Mouse (Mus musculus) limb, embryonic 11.5 days (tissue): Measurements from ENCODE around the gene Tk1. TPM values are rescaled to one million over a fixed set of nuclear protein-coding genes. Genes with fewer than 3 reads are reported as not detected.

Source experiments
- ATAC-seq: fragments of 200-750 bp; cut with Nextera tagmentation; 2 replicates; pipeline ENCODE4 v1.8.0; 2017; ENCODE audit warnings: low read depth; ENCODE audit not compliant: insufficient number of reproducible peaks, low FRiP score, low TSS enrichment
- DNase-seq: peaks from one replicate; pipeline ENCODE4 v3.0.0-alpha.2; 2015; ENCODE audit warnings: low spot score
- H3K27ac ChIP-seq: fragments of 300-500 bp; sonication (generic); replicated peaks from 2 replicates; pipeline ENCODE4 v1.5.1; 2014; ENCODE audit warnings: low read depth, mild to moderate bottlenecking, low read length
- H3K27me3 ChIP-seq: fragments of 300-500 bp; sonication (generic); 2 replicates; pipeline ENCODE4 v1.6.1; 2014; ENCODE audit warnings: mild to moderate bottlenecking, low read length, mixed read lengths; ENCODE audit not compliant: control insufficient read depth, insufficient read depth
- H3K36me3 ChIP-seq: fragments of 300-500 bp; sonication (generic); 2 replicates; pipeline ENCODE4 v1.6.1; 2014; ENCODE audit warnings: mild to moderate bottlenecking, low read length, moderate library complexity, mixed read lengths; ENCODE audit not compliant: control insufficient read depth, insufficient read depth
- H3K4me1 ChIP-seq: fragments of 300-500 bp; sonication (generic); 2 replicates; pipeline ENCODE4 v1.6.1; 2014; ENCODE audit warnings: low read length, mixed read lengths; ENCODE audit not compliant: control insufficient read depth, insufficient read depth
- H3K4me2 ChIP-seq: fragments of 300-500 bp; sonication (generic); 2 replicates; pipeline ENCODE4 v1.6.1; 2014; ENCODE audit warnings: low read depth, mild to moderate bottlenecking, moderate library complexity; ENCODE audit not compliant: severe bottlenecking
- H3K4me3 ChIP-seq: fragments of 300-500 bp; sonication (generic); 2 replicates; pipeline ENCODE4 v1.5.1; 2014; ENCODE audit warnings: low read depth, low read length
- H3K9ac ChIP-seq: fragments of 300-500 bp; sonication (generic); 2 replicates; pipeline ENCODE4 v1.6.1; 2014; ENCODE audit warnings: mild to moderate bottlenecking, low read length
- H3K9me3 ChIP-seq: fragments of 300-500 bp; sonication (generic); 2 replicates; pipeline ENCODE4 v1.6.1; 2016; ENCODE audit warnings: low read length; ENCODE audit not compliant: control insufficient read depth
- WGBS: fragments of 180-500 bp; shearing (Covaris S2); extraction: QIAGEN DNeasy Blood & Tissue Kit; methylation state at CpG from one replicate; pipeline ENCODE4 v1.1.7; 2014; 5-methylcytosine and 5-hydroxymethylcytosine counted together
- polyA plus RNA-seq: library from polyadenylated mRNA; unstranded; fragments of >200 nt; fragmentation: Nextera tagmentation; extraction: Ambion mirVana; gene quantifications from 2 replicates; pipeline ENCODE4 v1.2.1, GENCODE M21; 2014

The Tk1 gene
- polyA plus RNA-seq, 1 experiment from 2014 or later = 138 TPM

- Histone ChIP-seq H3K27me3 (peaks cover under 1% of the 10 kb centered on the region; the same call in 1 of the 2 replicates), H3K36me3 (peaks cover 38% of the 10 kb centered on the region), H3K4me2 (no peak overlapping the region), H3K4me1 (peaks cover 9% of the 10 kb centered on the region), H3K27ac (no peak overlapping the region), H3K9me3 (no peaks in the 10 kb centered on the region), H3K4me3 (no peak overlapping the region), H3K9ac (no peak overlapping the region)
- 90% methylated on average over 9 of the region's 9 CpGs for WGBS
- DNase-seq = no peak
- no peak for ATAC-seq
Observed at GRCm38 (mm10) chr11:117854241-117854640, 28.3 kb upstream of the Tk1 start.

- DNase-seq = no peak
- WGBS = 86% methylated on average over 3 of the region's 3 CpGs
- no peak overlapping the region for H3K27ac ChIP-seq
- H3K4me1 ChIP-seq = peaks cover 10% of the 10 kb centered on the region
- no peaks in the 10 kb centered on the region for H3K9me3 ChIP-seq
- H3K27me3 ChIP-seq = no peaks in the 10 kb centered on the region
- peaks cover 38% of the 10 kb centered on the region for H3K36me3 ChIP-seq
- no peak overlapping the region for H3K4me3 ChIP-seq
- H3K9ac ChIP-seq = no peak overlapping the region
- no peak overlapping the region for H3K4me2 ChIP-seq
- no peak for ATAC-seq
Observed at GRCm38 (mm10) chr11:117852875-117853274, 27.0 kb upstream of the Tk1 start.

- H3K4me2 ChIP-seq = peak within 1 kb of the TSS; percentile 73
- H3K4me3 ChIP-seq = peak within 1 kb of the TSS; percentile 81
- ATAC-seq = peak; percentile 88
- H3K9me3 ChIP-seq = no peaks in the 10 kb centered on the region
- H3K4me1 ChIP-seq = peaks cover 12% of the 10 kb centered on the region
- no peaks in the 10 kb centered on the region for H3K27me3 ChIP-seq
- WGBS = 0% methylated on average over 48 of the region's 51 CpGs
- peaks cover 15% of the 10 kb centered on the region for H3K36me3 ChIP-seq
- peak within 1 kb of the TSS; percentile 73 for H3K27ac ChIP-seq
- DNase-seq = peak; percentile 98
- H3K9ac ChIP-seq = peak within 1 kb of the TSS; percentile 67
Observed at GRCm38 (mm10) chr11:117848985-117849671, 23.2 kb upstream of the Tk1 start, which contains the start of gene Birc5. TSS of gene Birc5 (plus strand) at chr11:117849251.

- peaks cover 15% of the 10 kb centered on the region for H3K36me3 ChIP-seq
- DNase-seq = no peak
Observed at GRCm38 (mm10) chr11:117848271-117848984, 22.5 kb upstream of the Tk1 start.

GRCm38 (mm10) chr11:117847593-117848215 lies 21.8 kb upstream of the Tk1 start:
- no peak overlapping the region for H3K9ac ChIP-seq
- ATAC-seq = no peak
- peaks cover 12% of the 10 kb centered on the region for H3K4me1 ChIP-seq
- H3K27me3 ChIP-seq = no peaks in the 10 kb centered on the region
- 79% methylated on average over 7 of the region's 7 CpGs for WGBS
- peak overlapping the region; percentile 73; the same call in 1 of the 2 replicates for H3K4me2 ChIP-seq
- H3K4me3 ChIP-seq = no peak overlapping the region
- no peak overlapping the region for H3K27ac ChIP-seq
- H3K36me3 ChIP-seq = peaks cover 8% of the 10 kb centered on the region
- no peaks in the 10 kb centered on the region for H3K9me3 ChIP-seq
- DNase-seq = no peak

More at GRCm38 (mm10) chr11:117848271-117848984, 22.5 kb upstream of the Tk1 start:
- H3K9me3 ChIP-seq = no peaks in the 10 kb centered on the region
- H3K4me3 ChIP-seq = peak overlapping the region; percentile 81
- H3K27me3 ChIP-seq = no peaks in the 10 kb centered on the region
- 8% methylated on average over 19 of the region's 19 CpGs for WGBS
- peak overlapping the region; percentile 67 for H3K9ac ChIP-seq
- ATAC-seq = peak; percentile 50
- H3K27ac ChIP-seq = peak overlapping the region; percentile 73
- H3K4me2 ChIP-seq = peak overlapping the region; percentile 73
- peaks cover 12% of the 10 kb centered on the region for H3K4me1 ChIP-seq

GRCm38 (mm10) chr11:117846640-117847039 lies 20.7 kb upstream of the Tk1 start:
- Histone ChIP-seq H3K36me3 (peaks cover 2% of the 10 kb centered on the region; the same call in 1 of the 2 replicates), H3K4me3 (no peak overlapping the region), H3K27me3 (no peaks in the 10 kb centered on the region), H3K4me2 (no peak overlapping the region), H3K9me3 (no peaks in the 10 kb centered on the region), H3K27ac (no peak overlapping the region), H3K9ac (no peak overlapping the region), H3K4me1 (peaks cover 12% of the 10 kb centered on the region)
- ATAC-seq (no peak), DNase-seq (no peak)
- WGBS = 68% methylated on average over 5 of the region's 5 CpGs

GRCm38 (mm10) chr11:117845651-117846050 lies 19.8 kb upstream of the Tk1 start:
- H3K4me2 ChIP-seq = no peak overlapping the region
- WGBS = 89% methylated on average over 2 of the region's 2 CpGs
- no peak overlapping the region for H3K4me3 ChIP-seq
- ATAC-seq (no peak), DNase-seq (no peak)
- no peak overlapping the region for H3K27ac ChIP-seq
- H3K9ac ChIP-seq = no peak overlapping the region
- no peaks in the 10 kb centered on the region for H3K36me3 ChIP-seq
- peaks cover 12% of the 10 kb centered on the region for H3K4me1 ChIP-seq
- H3K27me3 ChIP-seq = no peaks in the 10 kb centered on the region
- no peaks in the 10 kb centered on the region for H3K9me3 ChIP-seq

GRCm38 (mm10) chr11:117844997-117845396 lies 19.1 kb upstream of the Tk1 start:
- Histone ChIP-seq H3K9me3 (no peaks in the 10 kb centered on the region), H3K27ac (no peak overlapping the region), H3K9ac (no peak overlapping the region), H3K4me2 (no peak overlapping the region), H3K4me3 (no peak overlapping the region), H3K4me1 (peaks cover 6% of the 10 kb centered on the region), H3K27me3 (no peaks in the 10 kb centered on the region), H3K36me3 (no peaks in the 10 kb centered on the region)
- WGBS = 78% methylated on average over 2 of the region's 2 CpGs
- DNase-seq = no peak
- ATAC-seq = no peak
